Mouse (Mus musculus) liver, postnatal 0 days (tissue): ENCODE measurements around the gene Cdkn3.

Experiments
- CTCF ChIP-seq: sonication (generic); IDR thresholded peaks from 2 replicates; pipeline ENCODE4 v1.5.1; 2016; ENCODE audit warnings: antibody characterized with exemption, low read depth
- EP300 ChIP-seq: IDR thresholded peaks from 2 replicates; pipeline ENCODE4 v1.6.1; 2016; ENCODE audit warnings: antibody characterized with exemption, low read depth, mild to moderate bottlenecking

GRCm38 (mm10) chr14:46781086-46781485 lies 20.7 kb downstream of the Cdkn3 start:
- TF ChIP-seq EP300 (no peak), CTCF (no peak)
